Mouse (Mus musculus) heart, embryonic 14.5 days (tissue): Measurements from ENCODE around the gene Pclo. TPM values are rescaled to one million over a fixed set of nuclear protein-coding genes. Genes with fewer than 3 reads are reported as not detected.

Experiments
- ATAC-seq: fragments of 200-750 bp; cut with Nextera tagmentation; 2 replicates; pipeline ENCODE4 v1.8.0; 2017; ENCODE audit warnings: low read depth, moderate TSS enrichment; ENCODE audit not compliant: insufficient number of reproducible peaks, insufficient read depth, low FRiP score
- H3K27ac ChIP-seq, 2 experiments: fragments of 200-500 bp in 1 of 2; fragments of 300-500 bp in 1 of 2; sonication (generic) in 1 of 2; replicated peaks in 1 of 2; 2 replicates each; pipeline ENCODE4 v1.5.1; 2012 to 2014; ENCODE audit warnings: low read depth in 2 of 2, low read length in 2 of 2, control low read depth in 1 of 2, mild to moderate bottlenecking in 1 of 2, mixed read lengths in 1 of 2; ENCODE audit not compliant: control insufficient read depth in 1 of 2, insufficient read depth in 1 of 2
- H3K27me3 ChIP-seq: fragments of 300-500 bp; sonication (generic); 2 replicates; pipeline ENCODE4 v1.6.1; 2014; ENCODE audit warnings: mild to moderate bottlenecking, low read length, control low read depth; ENCODE audit not compliant: control insufficient read depth, insufficient read depth
- H3K36me3 ChIP-seq: fragments of 300-500 bp; sonication (generic); 2 replicates; pipeline ENCODE4 v1.6.1; 2014; ENCODE audit warnings: mild to moderate bottlenecking, control low read depth, low read length, mixed read lengths; ENCODE audit not compliant: control insufficient read depth, insufficient read depth
- H3K4me1 ChIP-seq, 2 experiments: fragments of 200-500 bp in 1 of 2; fragments of 300-500 bp in 1 of 2; sonication (generic) in 1 of 2; 2 replicates each; pipeline ENCODE4 v1.6.1; 2012 to 2014; ENCODE audit warnings: low read length in 2 of 2, control low read depth in 1 of 2, mixed read lengths in 1 of 2; ENCODE audit not compliant: control insufficient read depth in 2 of 2, insufficient read depth in 2 of 2
- H3K4me2 ChIP-seq: fragments of 300-500 bp; sonication (generic); 2 replicates; pipeline ENCODE4 v1.6.1; 2014; ENCODE audit warnings: mild to moderate bottlenecking, low read length
- H3K4me3 ChIP-seq, 2 experiments: fragments of 200-500 bp in 1 of 2; fragments of 300-500 bp in 1 of 2; sonication (generic) in 1 of 2; 2 replicates each; pipeline ENCODE4 v1.5.1; 2012 to 2014; ENCODE audit warnings: low read length in 2 of 2, mild to moderate bottlenecking in 2 of 2, control low read depth in 1 of 2, low read depth in 1 of 2, moderate library complexity in 1 of 2; ENCODE audit not compliant: control insufficient read depth in 1 of 2, insufficient read depth in 1 of 2
- H3K9ac ChIP-seq: fragments of 300-500 bp; sonication (generic); 2 replicates; pipeline ENCODE4 v1.6.1; 2014; ENCODE audit warnings: mild to moderate bottlenecking, low read length
- H3K9me3 ChIP-seq: fragments of 300-500 bp; sonication (generic); 2 replicates; pipeline ENCODE4 v1.6.1; 2016; ENCODE audit warnings: low read length, control low read depth; ENCODE audit not compliant: control insufficient read depth
- WGBS: fragments of 180-500 bp; shearing (Covaris S2); extraction: QIAGEN DNeasy Blood & Tissue Kit; methylation state at CpG from one replicate; pipeline ENCODE4 v1.1.7; 2014; 5-methylcytosine and 5-hydroxymethylcytosine counted together
- polyA plus RNA-seq: library from polyadenylated mRNA; unstranded; fragments of >200 nt; fragmentation: Nextera tagmentation; extraction: Ambion mirVana; gene quantifications from 2 replicates; pipeline ENCODE4 v1.2.1, GENCODE M21; 2014

Pclo gene
- polyA plus RNA-seq, 1 experiment from 2014 or later, result 0.19 TPM

- no peak overlapping the region for H3K9ac ChIP-seq
- H3K4me3 ChIP-seq, result no peak overlapping the region
- H3K4me1 ChIP-seq, result no peaks in the 10 kb centered on the region
- no peak overlapping the region for H3K27ac ChIP-seq
- ATAC-seq, result no peak
- no peak overlapping the region for H3K4me2 ChIP-seq
- H3K27me3 ChIP-seq, result no peaks in the 10 kb centered on the region
- no peaks in the 10 kb centered on the region for H3K36me3 ChIP-seq
- H3K9me3 ChIP-seq, result no peaks in the 10 kb centered on the region
- WGBS, result 63% methylated on average over 2 of the region's 2 CpGs
These were observed 177.3 kb downstream of the Pclo start for GRCm38 (mm10) chr5:14691995-14692394.

- H3K27me3 ChIP-seq, result no peaks in the 10 kb centered on the region
- H3K4me1 ChIP-seq, result no peaks in the 10 kb centered on the region
- no peak for ATAC-seq
These were observed 182.0 kb downstream of the Pclo start for GRCm38 (mm10) chr5:14696745-14697144.

GRCm38 (mm10) chr5:14700900-14701299 lies 186.2 kb downstream of the Pclo start:
- Histone ChIP-seq H3K4me2 (no peak overlapping the region), H3K9ac (no peak overlapping the region), H3K4me3 (no peak overlapping the region), H3K36me3 (no peaks in the 10 kb centered on the region), H3K4me1 (no peaks in the 10 kb centered on the region), H3K27me3 (no peaks in the 10 kb centered on the region), H3K9me3 (no peaks in the 10 kb centered on the region), H3K27ac (no peak overlapping the region)
- no peak for ATAC-seq

More at GRCm38 (mm10) chr5:14696745-14697144, 182.0 kb downstream of the Pclo start:
- no peak overlapping the region for H3K27ac ChIP-seq
- WGBS, result 77% methylated on average over 2 of the region's 2 CpGs
- H3K9ac ChIP-seq, result no peak overlapping the region
- no peak overlapping the region for H3K4me3 ChIP-seq
- no peaks in the 10 kb centered on the region for H3K9me3 ChIP-seq
- no peak overlapping the region for H3K4me2 ChIP-seq
- no peaks in the 10 kb centered on the region for H3K36me3 ChIP-seq

- WGBS, result 58% methylated on average over 2 of the region's 2 CpGs
- no peaks in the 10 kb centered on the region for H3K9me3 ChIP-seq
- no peaks in the 10 kb centered on the region for H3K36me3 ChIP-seq
- no peak overlapping the region for H3K4me2 ChIP-seq
- no peak overlapping the region for H3K4me3 ChIP-seq
- no peak for ATAC-seq
- H3K27me3 ChIP-seq, result no peaks in the 10 kb centered on the region
- H3K4me1 ChIP-seq, result no peaks in the 10 kb centered on the region
- H3K27ac ChIP-seq, result no peak overlapping the region
- H3K9ac ChIP-seq, result no peak overlapping the region
These were observed 190.7 kb downstream of the Pclo start for GRCm38 (mm10) chr5:14705423-14705822.

DNA sequence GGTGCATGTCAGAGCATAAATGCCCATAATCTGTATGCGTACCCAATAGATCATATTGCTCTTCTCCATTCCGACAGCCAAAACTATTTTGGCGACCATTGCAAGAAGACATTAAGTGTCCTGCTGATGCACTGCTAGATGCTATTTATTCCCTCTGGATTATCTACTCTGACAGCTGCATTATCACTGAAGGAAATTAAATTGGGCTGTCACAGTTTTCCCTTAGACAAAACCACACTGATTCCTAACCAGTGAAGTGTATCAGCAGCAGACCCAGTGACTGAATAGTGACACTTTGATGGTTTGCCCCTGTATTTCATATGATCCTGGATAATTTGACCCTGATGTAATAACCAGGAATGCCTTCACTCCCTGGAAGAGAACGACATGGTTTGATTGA lies 192.6 kb downstream of the Pclo start:
- ATAC-seq, result no peak
- Histone ChIP-seq H3K27me3 (no peaks in the 10 kb centered on the region), H3K4me1 (no peaks in the 10 kb centered on the region), H3K4me2 (no peak overlapping the region), H3K27ac (no peak overlapping the region), H3K9ac (no peak overlapping the region), H3K36me3 (no peaks in the 10 kb centered on the region), H3K4me3 (no peak overlapping the region), H3K9me3 (no peaks in the 10 kb centered on the region)
- 77% methylated on average over 4 of the region's 4 CpGs for WGBS

DNA sequence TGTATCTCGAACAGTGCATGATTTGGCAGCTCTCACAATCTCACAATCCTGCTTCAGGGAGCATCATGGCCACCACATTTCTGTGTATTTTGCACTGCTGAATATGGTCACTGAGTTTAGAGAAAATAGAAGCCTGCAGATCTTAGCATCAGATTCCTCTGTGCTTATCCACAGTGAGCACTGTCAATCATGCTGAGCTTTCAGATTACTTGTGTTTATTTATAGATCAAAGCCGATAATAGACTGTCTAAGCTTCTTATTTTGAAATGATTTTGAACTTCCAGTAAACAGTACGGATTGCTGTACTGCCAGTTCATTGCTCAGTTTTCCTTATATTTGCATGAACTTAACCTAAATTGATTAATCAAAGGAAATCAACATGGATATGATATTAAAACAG lies 208.9 kb downstream of the Pclo start:
- no peak for ATAC-seq
- Histone ChIP-seq H3K4me1 (no peaks in the 10 kb centered on the region), H3K9me3 (no peaks in the 10 kb centered on the region), H3K9ac (no peak overlapping the region), H3K4me2 (no peak overlapping the region), H3K27ac (no peak overlapping the region), H3K4me3 (no peak overlapping the region), H3K36me3 (no peaks in the 10 kb centered on the region), H3K27me3 (no peaks in the 10 kb centered on the region)
- 57% methylated on average over 3 of the region's 3 CpGs for WGBS

- Histone ChIP-seq H3K4me3 (no peak overlapping the region), H3K4me2 (no peak overlapping the region), H3K36me3 (no peaks in the 10 kb centered on the region), H3K9me3 (no peaks in the 10 kb centered on the region), H3K27ac (no peak overlapping the region), H3K9ac (no peak overlapping the region), H3K27me3 (no peaks in the 10 kb centered on the region), H3K4me1 (no peaks in the 10 kb centered on the region)
- no peak for ATAC-seq
- 18% methylated on average over 3 of the region's 3 CpGs for WGBS
These were observed 214.0 kb downstream of the Pclo start for GRCm38 (mm10) chr5:14728676-14729253.

DNA sequence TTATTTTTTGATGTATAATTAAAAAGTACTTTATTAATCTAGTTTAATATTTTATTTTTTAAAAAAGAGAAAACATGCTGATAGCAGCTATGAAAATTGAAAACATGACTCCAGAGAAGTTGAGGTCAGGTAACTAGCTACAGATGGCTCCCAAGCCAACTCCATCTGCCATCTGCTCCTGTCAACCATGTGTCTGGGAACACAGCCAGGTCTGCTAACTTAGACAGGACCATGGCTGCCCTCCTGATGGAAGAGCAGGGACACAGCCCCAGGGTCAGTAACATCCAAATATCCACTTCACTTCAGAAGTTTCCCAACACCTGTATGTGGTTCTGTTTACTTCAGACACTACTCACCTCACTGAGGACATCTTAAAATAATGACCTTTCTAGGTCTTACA lies 236.2 kb downstream of the Pclo start:
- Histone ChIP-seq H3K9ac (no peak overlapping the region), H3K4me2 (no peak overlapping the region), H3K36me3 (no peaks in the 10 kb centered on the region), H3K27ac (no peak overlapping the region), H3K4me3 (no peak overlapping the region), H3K4me1 (no peaks in the 10 kb centered on the region), H3K27me3 (no peaks in the 10 kb centered on the region), H3K9me3 (no peaks in the 10 kb centered on the region)
- no peak for ATAC-seq
